Mouse (Mus musculus): ENCODE results near the gene 3425401B19Rik. TPM values are rescaled to one million over a fixed set of nuclear protein-coding genes. Genes with fewer than 3 reads are reported as not detected.

3425401B19Rik gene
- polyA plus RNA-seq, 1 experiment from 2014 or later, result 0.05 TPM

DNA sequence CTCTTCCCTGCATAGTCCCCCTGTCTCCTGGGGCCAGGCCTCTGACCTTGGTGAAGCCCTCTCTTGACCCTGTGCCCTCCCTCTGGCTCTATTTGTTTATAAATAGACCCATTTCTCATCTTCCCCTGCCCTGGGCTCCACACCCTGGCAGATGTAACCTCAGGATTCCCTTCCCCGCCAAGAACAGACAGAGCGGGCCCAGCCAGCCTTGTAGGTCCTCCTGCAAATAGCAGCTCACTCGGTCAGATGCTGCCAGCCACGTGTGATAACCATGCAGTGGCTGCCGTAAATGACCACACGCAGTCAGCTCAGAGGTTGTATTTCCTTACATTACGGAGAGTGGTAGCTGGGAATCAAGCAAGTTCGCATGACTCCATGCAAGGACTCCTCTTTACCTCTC is 22.8 kb upstream of the 3425401B19Rik start:
- DNase-seq (ENCODE audit: low spot score) (no peak), ATAC-seq (replicated peaks; ENCODE audit: low FRiP score, low TSS enrichment, low read depth) (no peak)
- Histone ChIP-seq H3K4me2 (ENCODE audit: low read length) (no peak overlapping the region), H3K9ac (ENCODE audit: low read length) (no peak overlapping the region), H3K9me3 (ENCODE audit: control insufficient read depth, low read length) (no peaks in the 10 kb centered on the region), H3K36me3 (ENCODE audit: control insufficient read depth, insufficient read depth, low read length) (no peaks in the 10 kb centered on the region), H3K4me1 (replicated peaks; ENCODE audit: control insufficient read depth, insufficient read depth, low read length) (no peaks in the 10 kb centered on the region), H3K27ac (ENCODE audit: low read depth) (no peak overlapping the region), H3K4me3 (ENCODE audit: low read depth, low read length) (no peak overlapping the region), H3K27me3 (replicated peaks; ENCODE audit: control insufficient read depth, insufficient read depth, low read length) (no peaks in the 10 kb centered on the region)
- WGBS, result 35% methylated on average over 8 of the region's 8 CpGs

DNA sequence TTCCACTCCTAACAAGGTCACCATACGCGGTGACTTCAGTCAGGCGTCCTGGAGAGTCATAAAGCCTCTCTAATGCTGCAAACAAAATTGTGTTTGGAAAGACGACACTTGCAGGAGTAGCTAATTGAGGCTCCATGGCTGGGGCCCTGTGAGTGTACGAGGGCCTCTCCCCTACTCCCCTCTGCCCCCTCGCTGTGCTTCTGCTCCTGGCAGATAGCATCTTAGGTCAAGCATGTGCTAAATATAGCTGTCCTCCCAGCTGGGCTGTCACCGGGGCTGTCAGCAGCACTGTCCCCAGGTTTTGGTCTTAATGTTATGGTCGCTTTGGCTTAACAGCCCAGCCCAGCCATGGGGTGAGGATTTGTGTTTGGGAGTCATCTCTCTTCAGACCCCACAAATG is 15.9 kb upstream of the 3425401B19Rik start:
- 33% methylated on average over 8 of the region's 8 CpGs for WGBS
- Histone ChIP-seq H3K4me2 (ENCODE audit: low read length) (no peak overlapping the region), H3K9me3 (ENCODE audit: control insufficient read depth, low read length) (no peaks in the 10 kb centered on the region), H3K27me3 (replicated peaks; ENCODE audit: control insufficient read depth, insufficient read depth, low read length) (no peaks in the 10 kb centered on the region), H3K4me3 (ENCODE audit: low read depth, low read length) (no peak overlapping the region), H3K9ac (ENCODE audit: low read length) (no peak overlapping the region), H3K4me1 (replicated peaks; ENCODE audit: control insufficient read depth, insufficient read depth, low read length) (no peaks in the 10 kb centered on the region), H3K36me3 (ENCODE audit: control insufficient read depth, insufficient read depth, low read length) (no peaks in the 10 kb centered on the region), H3K27ac (ENCODE audit: low read depth) (no peak overlapping the region)
- DNase-seq (ENCODE audit: low spot score) (no peak), ATAC-seq (replicated peaks; ENCODE audit: low FRiP score, low TSS enrichment, low read depth) (no peak)

DNA sequence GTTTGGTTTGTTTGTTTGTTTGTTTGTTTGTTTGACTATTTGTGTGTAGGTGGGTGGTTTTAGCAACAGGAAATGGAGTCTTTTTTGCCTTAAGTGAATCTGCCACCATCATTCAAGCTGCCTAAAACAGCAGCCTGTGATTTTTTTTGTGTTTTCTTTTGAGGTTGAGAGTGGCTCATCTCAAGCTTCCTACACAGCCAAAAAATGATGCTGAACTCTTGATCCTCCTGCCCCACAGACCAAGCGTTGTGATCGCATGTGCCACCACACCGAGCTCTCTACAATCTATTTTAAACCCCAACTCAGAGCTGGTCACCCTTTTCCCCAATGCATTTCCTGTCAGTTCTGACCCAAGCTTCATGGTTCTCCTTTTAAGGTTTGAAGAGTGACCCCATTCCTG is 13.5 kb upstream of the 3425401B19Rik start:
- Histone ChIP-seq H3K9me3 (ENCODE audit: control insufficient read depth, low read length) (no peaks in the 10 kb centered on the region), H3K9ac (ENCODE audit: low read length) (no peak overlapping the region), H3K27ac (ENCODE audit: low read depth) (no peak overlapping the region), H3K4me3 (ENCODE audit: low read depth, low read length) (no peak overlapping the region), H3K4me2 (ENCODE audit: low read length) (no peak overlapping the region), H3K27me3 (replicated peaks; ENCODE audit: control insufficient read depth, insufficient read depth, low read length) (no peaks in the 10 kb centered on the region), H3K36me3 (ENCODE audit: control insufficient read depth, insufficient read depth, low read length) (no peaks in the 10 kb centered on the region), H3K4me1 (replicated peaks; ENCODE audit: control insufficient read depth, insufficient read depth, low read length) (no peaks in the 10 kb centered on the region)
- ATAC-seq (replicated peaks; ENCODE audit: low FRiP score, low TSS enrichment, low read depth) (no peak), DNase-seq (ENCODE audit: low spot score) (no peak)
- 84% methylated on average over 3 of the region's 3 CpGs for WGBS

DNA sequence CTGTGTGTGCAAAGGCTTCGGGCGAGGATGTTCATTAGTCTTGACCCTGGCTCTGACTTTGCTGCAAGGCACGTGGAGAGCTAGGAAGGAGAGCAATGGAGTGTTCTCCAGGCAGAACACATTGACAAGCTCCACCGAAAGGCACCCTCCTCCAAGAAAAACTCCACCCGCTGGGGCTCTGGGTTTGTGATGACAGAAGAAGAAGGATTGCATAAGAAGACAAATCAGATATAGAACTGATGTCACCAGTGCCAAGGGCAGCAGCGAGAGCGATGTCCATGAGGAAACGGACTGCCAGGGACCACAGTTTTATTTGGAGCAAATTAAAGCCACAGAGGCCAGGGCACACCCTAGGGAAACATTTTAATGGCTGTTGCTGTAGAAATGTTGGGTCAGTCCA is 12.7 kb upstream of the 3425401B19Rik start:
- Histone ChIP-seq H3K4me1 (replicated peaks; ENCODE audit: control insufficient read depth, insufficient read depth, low read length) (no peaks in the 10 kb centered on the region), H3K27ac (ENCODE audit: low read depth) (no peak overlapping the region), H3K4me2 (ENCODE audit: low read length) (no peak overlapping the region), H3K27me3 (replicated peaks; ENCODE audit: control insufficient read depth, insufficient read depth, low read length) (no peaks in the 10 kb centered on the region), H3K4me3 (ENCODE audit: low read depth, low read length) (no peak overlapping the region), H3K9me3 (ENCODE audit: control insufficient read depth, low read length) (no peaks in the 10 kb centered on the region), H3K36me3 (ENCODE audit: control insufficient read depth, insufficient read depth, low read length) (no peaks in the 10 kb centered on the region), H3K9ac (ENCODE audit: low read length) (no peak overlapping the region)
- ATAC-seq (replicated peaks; ENCODE audit: low FRiP score, low TSS enrichment, low read depth) (no peak), DNase-seq (ENCODE audit: low spot score) (no peak)
- WGBS, result 72% methylated on average over 8 of the region's 8 CpGs

DNA sequence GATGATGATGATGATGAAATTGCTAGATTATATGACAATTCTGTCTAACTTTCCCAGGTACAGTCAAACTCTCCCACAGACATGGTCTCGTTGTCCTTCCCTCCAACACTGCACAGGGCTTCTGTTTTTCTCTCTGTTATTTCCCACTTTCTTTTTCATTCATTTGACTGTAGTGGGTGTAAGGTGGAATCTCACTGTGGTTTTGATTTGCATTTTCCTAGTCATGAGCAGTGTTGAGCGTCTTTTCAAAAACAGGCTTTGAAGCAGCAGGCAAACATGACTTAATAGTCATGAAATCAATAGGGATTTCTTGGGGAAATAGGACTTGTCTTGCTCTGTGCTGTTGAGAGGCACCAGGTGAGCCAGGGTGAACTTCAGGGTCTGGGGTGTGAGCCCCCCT is 11.3 kb upstream of the 3425401B19Rik start:
- no peak overlapping the region for H3K4me2 ChIP-seq (ENCODE audit: low read length)
- H3K9me3 ChIP-seq (ENCODE audit: control insufficient read depth, low read length), result no peaks in the 10 kb centered on the region
- no peak for DNase-seq (ENCODE audit: low spot score)
- no peaks in the 10 kb centered on the region for H3K27me3 ChIP-seq (replicated peaks; ENCODE audit: control insufficient read depth, insufficient read depth, low read length)
- no peaks in the 10 kb centered on the region for H3K4me1 ChIP-seq (replicated peaks; ENCODE audit: control insufficient read depth, insufficient read depth, low read length)
- no peak overlapping the region for H3K4me3 ChIP-seq (ENCODE audit: low read depth, low read length)
- no peak overlapping the region for H3K9ac ChIP-seq (ENCODE audit: low read length)
- no peak for ATAC-seq (replicated peaks; ENCODE audit: low FRiP score, low TSS enrichment, low read depth)
- H3K27ac ChIP-seq (ENCODE audit: low read depth), result no peak overlapping the region
- 80% methylated on average over 2 of the region's 2 CpGs for WGBS
- no peaks in the 10 kb centered on the region for H3K36me3 ChIP-seq (ENCODE audit: control insufficient read depth, insufficient read depth, low read length)

DNA sequence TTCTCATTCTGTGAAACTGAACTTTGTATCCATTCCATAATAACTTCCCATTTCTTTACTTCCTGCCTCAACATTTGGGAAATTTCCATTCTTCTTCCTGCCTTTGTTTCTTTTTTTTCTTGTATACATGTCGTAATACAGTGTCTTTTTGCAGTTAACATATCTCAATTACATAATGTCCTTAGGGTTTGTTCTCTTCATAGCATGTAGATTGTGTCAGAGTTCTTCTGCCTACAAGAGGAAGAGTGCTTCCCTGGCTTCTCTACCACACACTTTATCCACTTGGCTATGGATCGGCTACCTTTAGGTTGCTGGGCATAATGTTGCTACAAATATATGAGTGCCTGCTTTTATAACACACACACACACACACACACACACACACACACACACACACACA is 10.8 kb upstream of the 3425401B19Rik start:
- Histone ChIP-seq H3K4me2 (ENCODE audit: low read length) (no peak overlapping the region), H3K36me3 (ENCODE audit: control insufficient read depth, insufficient read depth, low read length) (no peaks in the 10 kb centered on the region), H3K9me3 (ENCODE audit: control insufficient read depth, low read length) (no peaks in the 10 kb centered on the region), H3K27me3 (replicated peaks; ENCODE audit: control insufficient read depth, insufficient read depth, low read length) (no peaks in the 10 kb centered on the region), H3K9ac (ENCODE audit: low read length) (no peak overlapping the region), H3K4me1 (replicated peaks; ENCODE audit: control insufficient read depth, insufficient read depth, low read length) (no peaks in the 10 kb centered on the region), H3K4me3 (ENCODE audit: low read depth, low read length) (no peak overlapping the region), H3K27ac (ENCODE audit: low read depth) (no peak overlapping the region)
- WGBS, result 80% methylated on average over 2 of the region's 2 CpGs
- DNase-seq (ENCODE audit: low spot score) (no peak), ATAC-seq (replicated peaks; ENCODE audit: low FRiP score, low TSS enrichment, low read depth) (no peak)

DNA sequence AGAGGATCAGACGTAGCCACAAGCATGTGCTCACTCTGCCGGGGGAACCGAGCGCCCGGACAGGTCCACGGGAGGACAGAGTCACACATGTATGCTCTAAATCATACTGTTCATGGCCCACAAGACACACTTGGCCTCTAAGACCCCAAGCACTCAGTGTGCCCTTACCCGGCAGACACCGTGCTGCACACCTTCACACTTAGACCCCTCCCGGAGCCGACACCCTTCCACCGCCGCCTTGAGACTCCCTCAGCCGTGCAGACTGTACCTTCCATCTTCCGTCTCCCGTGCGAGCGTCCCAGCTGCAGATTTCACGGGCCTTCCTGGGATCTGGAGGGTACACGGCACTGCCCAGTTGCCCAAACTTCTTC is 373 bp downstream of the 3425401B19Rik start:
- Histone ChIP-seq H3K27me3 (replicated peaks; ENCODE audit: control insufficient read depth, insufficient read depth, low read length) (no peaks in the 10 kb centered on the region), H3K9me3 (ENCODE audit: control insufficient read depth, low read length) (no peaks in the 10 kb centered on the region), H3K9ac (ENCODE audit: low read length) (no peak overlapping the region), H3K27ac (ENCODE audit: low read depth) (no peak overlapping the region), H3K4me3 (ENCODE audit: low read depth, low read length) (no peak overlapping the region), H3K4me2 (ENCODE audit: low read length) (peak overlapping the region; percentile 36; the same call in 1 of the 2 replicates), H3K4me1 (replicated peaks; ENCODE audit: control insufficient read depth, insufficient read depth, low read length) (peaks cover 3% of the 10 kb centered on the region; the same call in 1 of the 2 replicates), H3K36me3 (ENCODE audit: control insufficient read depth, insufficient read depth, low read length) (no peaks in the 10 kb centered on the region)
- 49% methylated on average over 19 of the region's 19 CpGs for WGBS
- DNase-seq (ENCODE audit: low spot score) (no peak), ATAC-seq (replicated peaks; ENCODE audit: low FRiP score, low TSS enrichment, low read depth) (no peak)

DNA sequence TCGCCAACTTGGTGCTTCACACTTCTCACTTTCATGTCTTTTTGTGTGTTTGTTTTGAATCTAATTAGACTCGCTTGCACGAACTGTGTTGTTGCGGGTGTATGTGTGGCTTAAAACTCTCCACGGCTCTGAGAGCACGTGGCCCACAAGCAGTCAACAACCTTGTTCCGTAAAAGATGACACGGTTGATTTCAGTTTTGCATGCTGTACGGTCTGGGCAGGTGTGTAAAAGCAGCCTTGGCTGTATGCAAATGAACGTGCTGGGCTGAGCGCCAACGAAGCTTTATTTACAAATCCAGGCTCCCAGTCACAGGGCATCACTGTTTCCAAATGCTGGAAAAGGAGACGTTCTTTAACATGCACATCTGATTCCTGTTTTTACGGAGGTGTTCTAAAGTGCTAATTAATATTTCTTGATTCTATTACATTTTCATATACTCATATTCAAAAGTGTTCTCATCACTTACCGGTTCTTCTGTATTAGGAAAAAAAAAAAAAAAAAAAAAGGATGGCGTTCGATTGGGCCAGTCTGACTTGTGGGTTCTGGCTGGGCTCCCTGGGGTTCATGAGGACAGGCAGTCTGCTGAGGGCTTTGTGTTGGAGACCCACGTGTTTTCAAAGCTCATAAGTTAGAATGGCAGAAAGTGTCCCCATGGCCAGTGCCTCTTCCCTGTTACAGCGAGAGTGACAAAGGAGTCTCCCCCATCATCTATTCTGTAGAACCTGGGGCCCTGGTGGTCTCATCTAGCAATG is 935 bp downstream of the 3425401B19Rik start:
- DNase-seq (ENCODE audit: low spot score) (no peak), ATAC-seq (replicated peaks; ENCODE audit: low FRiP score, low TSS enrichment, low read depth) (no peak)
- Histone ChIP-seq H3K4me1 (replicated peaks; ENCODE audit: control insufficient read depth, insufficient read depth, low read length) (peaks cover 3% of the 10 kb centered on the region; the same call in 1 of the 2 replicates), H3K4me3 (ENCODE audit: low read depth, low read length) (no peak overlapping the region), H3K27me3 (replicated peaks; ENCODE audit: control insufficient read depth, insufficient read depth, low read length) (no peaks in the 10 kb centered on the region), H3K9ac (ENCODE audit: low read length) (no peak overlapping the region), H3K27ac (ENCODE audit: low read depth) (no peak overlapping the region), H3K36me3 (ENCODE audit: control insufficient read depth, insufficient read depth, low read length) (no peaks in the 10 kb centered on the region), H3K9me3 (ENCODE audit: control insufficient read depth, low read length) (no peaks in the 10 kb centered on the region), H3K4me2 (ENCODE audit: low read length) (peak overlapping the region; percentile 36; the same call in 1 of the 2 replicates)
- whole genome bisulfite sequencing, result 69% methylated on average over 19 of the region's 19 CpGs

DNA sequence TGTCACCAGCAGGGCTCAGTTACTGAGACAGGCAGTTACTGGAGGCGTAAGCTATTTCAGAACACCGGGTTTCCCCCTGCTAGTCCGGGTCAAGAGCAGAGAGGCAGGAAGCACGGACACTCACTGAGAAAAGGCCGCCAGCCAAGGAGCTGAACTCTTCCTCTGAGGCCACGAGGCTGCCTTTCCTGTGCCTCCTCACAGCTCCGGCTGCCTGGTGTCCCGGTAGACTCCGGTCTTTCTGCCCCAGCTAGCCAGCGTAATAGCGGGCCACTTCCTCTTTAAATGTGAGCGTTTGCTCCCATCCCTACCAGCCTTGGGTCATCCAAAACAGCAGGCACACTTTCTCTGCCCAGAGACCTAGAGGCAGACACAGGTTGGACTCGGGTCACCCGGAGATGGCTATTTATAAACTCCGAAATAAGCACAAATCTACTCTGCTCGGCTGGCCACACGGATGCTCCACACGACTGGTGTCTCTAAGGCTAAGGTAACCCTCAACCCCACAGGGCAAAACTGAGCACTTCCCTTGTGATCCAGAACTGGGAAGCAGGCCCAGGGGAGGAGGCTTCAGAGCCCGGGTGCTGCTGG is 1.7 kb downstream of the 3425401B19Rik start:
- no peak overlapping the region for H3K27ac ChIP-seq (ENCODE audit: low read depth)
- H3K36me3 ChIP-seq (ENCODE audit: control insufficient read depth, insufficient read depth, low read length), result no peaks in the 10 kb centered on the region
- H3K9ac ChIP-seq (ENCODE audit: low read length), result no peak overlapping the region
- H3K4me2 ChIP-seq (ENCODE audit: low read length), result no peak overlapping the region; the same call in 1 of the 2 replicates
- H3K9me3 ChIP-seq (ENCODE audit: control insufficient read depth, low read length), result no peaks in the 10 kb centered on the region
- WGBS, result 40% methylated on average over 19 of the region's 19 CpGs
- no peak overlapping the region for H3K4me3 ChIP-seq (ENCODE audit: low read depth, low read length)
- H3K4me1 ChIP-seq (replicated peaks; ENCODE audit: control insufficient read depth, insufficient read depth, low read length), result peaks cover 3% of the 10 kb centered on the region; the same call in 1 of the 2 replicates
- DNase-seq (ENCODE audit: low spot score), result no peak
- ATAC-seq (replicated peaks; ENCODE audit: low FRiP score, low TSS enrichment, low read depth), result 0 out of 2 replicates have a peak, but pooled peaks have one; percentile 27
- H3K27me3 ChIP-seq (replicated peaks; ENCODE audit: control insufficient read depth, insufficient read depth, low read length), result no peaks in the 10 kb centered on the region
